Mouse (Mus musculus): ENCODE results near the gene Dirc2.

- TF ChIP-seq EP300 (IDR thresholded peaks at IDR 0.05; ENCODE audit: low read depth): no peak; the same call in 1 of the 2 replicates
- no peak for TF ChIP-seq CTCF (IDR thresholded peaks at IDR 0.05; ENCODE audit: low read depth)
Measured at GRCm38 (mm10) chr16:35681327-35682108, 87.6 kb downstream of the Dirc2 start.
